Mouse (Mus musculus) gonadal fat pad, adult 2 months (tissue): Measurements from ENCODE around the gene Tnk1. TPM values are rescaled to one million over a fixed set of nuclear protein-coding genes. Genes with fewer than 3 reads are reported as not detected.
A peak's percentile ranks its signal among the peaks of the same experiment; 100 is the strongest.

Experiments
- DNase-seq: peaks from one replicate; pipeline ENCODE4 v3.0.0-alpha.2; 2012; ENCODE audit warnings: low read depth
- polyA plus RNA-seq: library from polyadenylated mRNA; depleted of rRNA; stranded (reverse); fragments of >200 nt; gene quantifications from 2 replicates; pipeline ENCODE4 v1.2.3, GENCODE M21; 2012

Tnk1 gene
- polyA plus RNA-seq, 1 experiment, result 26.0 TPM

- peak; percentile 88 for DNase-seq
These were observed 20.4 kb downstream of the Tnk1 start, which contains the start of gene Tmem256 for GRCm38 (mm10) chr11:69837952-69838713. Gene Tmem256 (plus strand): TSS chr11:69838514.

GRCm38 (mm10) chr11:69837604-69837951, 21.0 kb downstream of the Tnk1 start, which contains the start of gene Nlgn2:
Gene Nlgn2 (minus strand): TSS chr11:69837784.
- no peak for DNase-seq

GRCm38 (mm10) chr11:69836703-69837576, 21.6 kb downstream of the Tnk1 start:
- DNase-seq, result no peak

GRCm38 (mm10) chr11:69835966-69836335, 22.6 kb downstream of the Tnk1 start:
- DNase-seq, result no peak

DNA sequence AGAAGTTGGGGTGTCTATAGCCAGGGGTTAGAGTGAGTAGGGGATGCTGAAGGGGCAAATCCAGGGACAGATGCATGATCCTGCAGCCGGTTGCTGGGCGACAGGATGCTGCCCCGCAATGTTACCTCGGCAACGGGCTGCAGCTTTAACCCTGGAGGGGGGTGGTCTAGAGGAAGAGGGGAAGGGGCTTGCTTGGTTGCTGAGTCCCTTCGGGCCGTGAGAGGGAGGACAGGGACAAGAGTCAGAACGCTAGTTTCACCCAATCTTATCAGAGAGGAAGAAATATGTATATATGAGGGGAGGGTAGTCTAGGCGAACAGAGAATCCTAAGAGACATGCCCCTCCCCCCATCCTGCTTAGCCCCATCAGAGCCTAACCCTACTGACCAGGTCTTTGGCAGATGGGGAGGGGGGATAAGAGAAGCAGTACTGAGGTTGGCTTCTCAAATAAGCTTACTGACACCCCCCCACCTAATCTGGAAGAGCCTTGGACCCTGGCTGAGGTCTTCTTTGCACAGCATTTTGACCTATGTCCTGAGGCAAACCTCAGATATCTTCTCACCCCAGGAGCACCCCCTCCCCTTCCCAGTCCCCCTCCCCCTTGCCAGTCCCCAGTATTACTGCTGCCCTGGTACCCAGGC, 23.1 kb downstream of the Tnk1 start:
- DNase-seq, result no peak

DNA sequence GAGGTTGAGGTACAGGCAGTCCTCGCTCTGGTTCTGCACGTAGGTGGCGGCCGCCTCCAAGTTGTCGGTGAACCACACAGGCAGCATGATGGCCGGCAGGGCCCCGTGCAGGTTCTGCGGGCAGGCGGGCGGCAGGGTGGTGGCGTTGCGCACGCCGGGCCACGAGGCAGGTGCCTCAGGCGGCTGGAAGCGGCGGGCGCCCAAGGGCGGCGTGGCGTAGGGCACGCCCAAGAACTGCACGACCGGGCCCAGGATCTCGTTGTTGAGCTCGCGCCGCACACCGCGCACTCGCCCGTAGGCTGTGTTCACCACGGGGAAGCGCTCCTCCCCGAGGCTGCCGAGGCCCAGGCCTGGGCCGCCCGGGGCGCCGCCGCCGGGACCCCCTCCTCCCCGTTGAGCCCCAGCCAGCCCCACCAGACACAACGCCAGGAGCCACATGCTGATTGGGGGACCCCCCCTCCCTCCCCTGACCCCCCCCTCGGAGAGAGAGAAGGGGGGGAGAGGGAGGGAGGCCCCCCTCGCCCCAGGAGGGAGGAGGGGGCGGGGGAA, 24.5 kb downstream of the Tnk1 start:
- no peak for DNase-seq

DNA sequence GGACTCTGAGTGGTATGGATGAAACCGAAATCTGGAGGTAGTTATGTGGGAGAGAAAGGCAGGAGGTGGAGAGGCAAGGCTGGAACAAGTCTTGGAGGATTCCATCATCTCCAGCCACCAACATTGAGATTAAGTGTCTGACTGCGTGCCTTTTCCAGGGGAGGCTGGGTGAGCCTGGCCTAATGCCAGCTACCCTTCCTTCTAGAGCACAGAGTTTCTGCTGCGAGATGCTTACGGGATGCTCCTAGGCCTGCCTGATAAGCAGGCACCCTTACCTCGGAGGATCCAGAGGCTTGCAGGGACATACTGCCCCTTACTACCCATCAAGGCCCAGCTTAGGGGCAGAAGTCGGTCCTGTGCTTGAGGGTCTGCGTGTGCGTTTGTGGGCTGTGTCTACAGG, 25.0 kb downstream of the Tnk1 start:
- no peak for DNase-seq

GRCm38 (mm10) chr11:69828832-69829231, 29.7 kb downstream of the Tnk1 start:
- DNase-seq, result no peak

DNA sequence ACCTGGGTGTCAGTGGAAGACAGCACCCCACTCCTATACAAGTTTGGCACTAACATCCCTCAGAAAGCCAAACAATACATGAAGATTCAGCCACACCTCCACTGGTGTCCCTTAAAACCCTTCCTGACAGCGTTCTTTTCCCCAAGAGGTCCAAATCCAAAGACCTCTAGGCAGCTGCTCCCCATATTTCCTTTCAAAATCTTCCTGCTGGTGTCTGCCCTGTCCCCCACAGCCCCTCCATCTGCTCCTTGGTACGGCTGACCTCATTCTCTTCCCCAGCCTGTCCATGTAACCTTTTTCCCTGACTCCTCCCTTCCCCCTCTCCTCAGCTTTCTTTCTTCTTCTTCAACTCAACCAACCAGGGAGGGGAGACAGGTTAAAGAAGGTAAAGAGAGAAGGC, 35.1 kb downstream of the Tnk1 start:
- no peak for DNase-seq

GRCm38 (mm10) chr11:69822080-69822479, 36.5 kb downstream of the Tnk1 start, which contains the start of gene Spem1:
Gene Spem1 (minus strand): TSS chr11:69822180.
- no peak for DNase-seq

GRCm38 (mm10) chr11:69818871-69819270, 39.7 kb downstream of the Tnk1 start:
- no peak for DNase-seq

- DNase-seq, result no peak
These were observed 40.2 kb downstream of the Tnk1 start, which contains the start of gene Spem2 for GRCm38 (mm10) chr11:69818365-69818764. Gene Spem2 (minus strand): TSS chr11:69818465.

GRCm38 (mm10) chr11:69816520-69816919, 42.0 kb downstream of the Tnk1 start:
- DNase-seq, result no peak

DNA sequence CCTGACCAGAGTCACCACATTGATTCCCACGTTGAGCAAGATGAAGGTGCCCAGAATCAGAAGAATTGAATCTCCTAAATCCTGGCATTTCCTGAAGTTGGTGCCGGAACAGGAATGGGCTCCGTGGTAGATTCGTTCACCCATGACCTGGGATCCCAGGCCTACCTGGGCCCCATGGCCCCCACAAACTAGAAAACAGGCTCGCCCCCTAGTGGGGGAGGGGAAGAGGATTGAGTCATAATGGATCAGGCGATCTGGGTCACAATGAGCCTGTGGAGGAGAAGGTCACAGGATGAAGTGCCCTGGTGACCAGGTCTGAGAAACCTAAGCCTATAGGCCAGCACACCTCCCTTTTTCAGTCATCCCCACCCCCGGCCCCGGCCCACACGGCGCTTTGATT, 43.4 kb downstream of the Tnk1 start, which contains the start of gene Gm39566:
TSS of gene Gm39566 (minus strand) at position 144 of the 400 bp plus-strand sequence.
- DNase-seq, result no peak

DNA sequence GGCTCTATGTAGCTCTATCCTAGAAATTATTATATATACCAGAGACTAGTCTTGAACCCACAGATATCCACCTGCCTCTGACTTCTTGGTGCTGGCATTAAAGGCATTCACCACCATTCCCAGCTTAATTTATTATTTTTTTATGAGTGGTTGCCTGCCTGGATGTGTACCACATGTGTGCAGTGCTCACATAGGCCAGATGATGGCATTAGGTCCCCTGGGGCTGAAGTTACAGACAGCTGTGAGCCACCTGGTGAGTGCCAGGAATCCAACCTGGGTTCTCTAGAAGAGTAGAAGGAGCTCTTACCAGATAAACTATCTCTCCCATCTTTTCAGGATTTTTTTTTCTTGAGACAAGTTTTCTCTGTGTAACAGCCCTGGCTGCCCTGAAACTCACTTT, 48.2 kb downstream of the Tnk1 start:
- DNase-seq, result no peak

GRCm38 (mm10) chr11:69807641-69808040, 50.9 kb downstream of the Tnk1 start:
- no peak for DNase-seq

GRCm38 (mm10) chr11:69806378-69806777, 52.2 kb downstream of the Tnk1 start:
- no peak for DNase-seq

- DNase-seq, result no peak
These were observed 53.3 kb downstream of the Tnk1 start, which contains the start of gene Tmem102 for GRCm38 (mm10) chr11:69804972-69805909. Gene Tmem102 (minus strand): TSS chr11:69805624.

GRCm38 (mm10) chr11:69804652-69804940, 53.9 kb downstream of the Tnk1 start:
- no peak for DNase-seq

GRCm38 (mm10) chr11:69803786-69804651, 54.5 kb downstream of the Tnk1 start:
- DNase-seq, result no peak
